19 mouse cellular contexts compared by ENCODE assay signal in the genomic region with DNA sequence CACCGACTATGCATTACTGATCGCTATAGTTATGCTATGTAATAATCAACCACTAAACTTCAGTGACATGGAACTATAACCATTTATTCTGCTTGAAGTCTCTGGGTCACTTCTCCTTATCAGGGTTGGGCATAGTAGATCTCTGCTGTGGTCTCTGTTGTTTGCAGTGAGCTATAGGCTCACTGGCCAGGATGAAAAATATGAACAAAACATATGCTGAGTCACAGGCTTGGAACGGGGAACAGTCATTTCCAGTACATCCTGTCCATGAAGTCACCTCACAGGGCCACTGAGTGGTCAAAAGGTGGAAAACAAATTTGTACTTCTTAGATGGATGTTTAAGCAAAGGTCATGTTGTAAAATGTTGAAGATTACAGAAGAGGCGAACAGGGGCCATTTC.
DNase-seq lines count a peak whose midpoint lies in the region; ATAC-seq and TF ChIP-seq lines count a peak whose summit lies in the region.
"Had no signal": no experiment of that assay in that cellular context is flagged by ENCODE, and none has a peak within 500 bp of the region (broad histone marks: within the 10 kb centered on the region; RNA-seq: fewer than 3 reads in every experiment).

No protein-coding gene starts in this region.

- peak; percentile 83 for DNase-seq in heart, adult 11 months
- no peak for DNase-seq in heart, postnatal 36 days
- DNase-seq in lung, embryonic 14.5 days, result peak; percentile 5
- DNase-seq in lung, adult 2 months, result no peak
- no peak for DNase-seq in cerebellum, postnatal 10 days
- DNase-seq: adrenal gland, adult 2 months; adrenal gland, postnatal 25 days; cerebellum, adult 2 months; cerebellum, postnatal 14 days; gastrocnemius, postnatal 10 days had no signal

- TF ChIP-seq POLR2A in lung, adult 2 months (IDR thresholded peaks at IDR 0.05; ENCODE audit: borderline replicate concordance, extremely low read depth, low read depth, low read length), result no peak

- H3K9me3 ChIP-seq in lung, embryonic 14.5 days (ENCODE audit: low read depth, low read length), result no peaks in the 10 kb centered on the region
- H3K9me3 ChIP-seq in forebrain, embryonic 16.5 days (ENCODE audit: control insufficient read depth, low read length), result no peaks in the 10 kb centered on the region
- H3K9me3 ChIP-seq: embryonic facial prominence, embryonic 12.5 days; forebrain, embryonic 15.5 days; heart, embryonic 13.5 days; hindbrain, embryonic 10.5 days; intestine, embryonic 15.5 days had no signal

- H3K27me3 ChIP-seq in lung, embryonic 14.5 days (ENCODE audit: insufficient read depth, low read length), result no peaks in the 10 kb centered on the region
- no peaks in the 10 kb centered on the region for H3K27me3 ChIP-seq in forebrain, embryonic 16.5 days (replicated peaks; ENCODE audit: control insufficient read depth, insufficient read depth, low read length)
- H3K27me3 ChIP-seq: CH12.LX; embryonic facial prominence, embryonic 12.5 days; forebrain, embryonic 15.5 days; heart, embryonic 13.5 days; intestine, embryonic 15.5 days had no signal

- no peaks in the 10 kb centered on the region for H3K4me1 ChIP-seq in lung, embryonic 14.5 days (ENCODE audit: insufficient read depth)
- H3K4me1 ChIP-seq in lung, adult 2 months (ENCODE audit: control insufficient read depth, insufficient read depth, low read length), result no peaks in the 10 kb centered on the region; the same call in 1 of the 2 replicates
- no peaks in the 10 kb centered on the region for H3K4me1 ChIP-seq in forebrain, embryonic 16.5 days (replicated peaks; ENCODE audit: control insufficient read depth, insufficient read depth, low read length)
- H3K4me1 ChIP-seq: embryonic facial prominence, embryonic 12.5 days; forebrain, embryonic 15.5 days; heart, embryonic 13.5 days; hindbrain, embryonic 10.5 days; intestine, embryonic 15.5 days had no signal

- H3K27ac ChIP-seq in lung, embryonic 14.5 days (ENCODE audit: low read depth), result no peak overlapping the region
- no peak overlapping the region for H3K27ac ChIP-seq in forebrain, embryonic 16.5 days (ENCODE audit: low read length)
- H3K27ac ChIP-seq: embryonic facial prominence, embryonic 12.5 days; forebrain, embryonic 15.5 days; heart, embryonic 13.5 days; hindbrain, embryonic 10.5 days; hindbrain, embryonic 14.5 days; intestine, embryonic 15.5 days had no signal

- no peak overlapping the region for H3K4me2 ChIP-seq in lung, embryonic 14.5 days
- H3K4me2 ChIP-seq in forebrain, embryonic 16.5 days (ENCODE audit: low read length), result no peak overlapping the region
- H3K4me2 ChIP-seq: embryonic facial prominence, embryonic 12.5 days; forebrain, embryonic 15.5 days; heart, embryonic 13.5 days; hindbrain, embryonic 14.5 days; intestine, embryonic 15.5 days had no signal

- WGBS in lung, embryonic 14.5 days, result 81% methylated on average over 4 of the region's 4 CpGs
- 76% methylated on average over 4 of the region's 4 CpGs for WGBS in lung, adult 2 months
- WGBS in forebrain, embryonic 16.5 days, result 93% methylated on average over 4 of the region's 4 CpGs

- intact Hi-C loops in heart, postnatal 36 days (cut with DNase I), result loop anchor here (5.0 kb wide), 1 partner anchor 55 kb away; no protein-coding TSS in a partner anchor

- no peak overlapping the region for H3K9ac ChIP-seq in lung, embryonic 14.5 days
- no peak overlapping the region for H3K9ac ChIP-seq in forebrain, embryonic 16.5 days (replicated peaks; ENCODE audit: low read depth, low read length)
- H3K9ac ChIP-seq: embryonic facial prominence, embryonic 12.5 days; forebrain, embryonic 15.5 days; heart, embryonic 13.5 days; hindbrain, embryonic 14.5 days; intestine, embryonic 15.5 days had no signal

- H3K36me3 ChIP-seq in lung, embryonic 14.5 days (ENCODE audit: insufficient read depth), result no peaks in the 10 kb centered on the region
- H3K36me3 ChIP-seq in forebrain, embryonic 16.5 days (ENCODE audit: control insufficient read depth, insufficient read depth), result no peaks in the 10 kb centered on the region
- H3K36me3 ChIP-seq: embryonic facial prominence, embryonic 12.5 days; forebrain, embryonic 15.5 days; heart, embryonic 13.5 days; hindbrain, embryonic 10.5 days; intestine, embryonic 15.5 days had no signal

- no peak for TF ChIP-seq CTCF in lung, embryonic 14.5 days (IDR thresholded peaks at IDR 0.05; ENCODE audit: low read depth)
- no peak for TF ChIP-seq CTCF in lung, adult 2 months (IDR thresholded peaks at IDR 0.05; ENCODE audit: insufficient read depth, low read length)

- H3K4me3 ChIP-seq in lung, embryonic 14.5 days (ENCODE audit: low read depth, low read length), result no peak overlapping the region
- no peak overlapping the region for H3K4me3 ChIP-seq in lung, adult 2 months (replicated peaks; ENCODE audit: extremely low read depth, low read depth, low read length)
- no peak overlapping the region for H3K4me3 ChIP-seq in forebrain, embryonic 16.5 days (replicated peaks; ENCODE audit: low read length)
- H3K4me3 ChIP-seq: embryonic facial prominence, embryonic 12.5 days; forebrain, embryonic 15.5 days; heart, embryonic 13.5 days; hindbrain, embryonic 10.5 days; intestine, embryonic 15.5 days had no signal

- ATAC-seq in lung, embryonic 14.5 days (ENCODE audit: insufficient read depth), result no peak
- peak; percentile 62 for ATAC-seq in common myeloid progenitor, adult 5-6 weeks (replicated peaks; ENCODE audit: low read depth, poor library complexity, severe bottlenecking)
- ATAC-seq in forebrain, embryonic 16.5 days, result no peak
- ATAC-seq: forebrain, embryonic 15.5 days; intestine, embryonic 15.5 days had no signal

Comparison
In these comparisons a context has a peak if more than half of its experiments do, and no peak if none do; other contexts are left out.
1. DNase-seq: peak in heart, adult 11 months (single experiment) and lung, embryonic 14.5 days (single experiment); none in heart, postnatal 36 days (0 of 2), lung, adult 2 months (single experiment) and cerebellum, postnatal 10 days (0 of 2).